Mouse (Mus musculus) heart, adult 2 months (tissue): Measurements from ENCODE around the gene Stag1.

ENCODE experiments used
- CTCF ChIP-seq: fragments of 200-600 bp; IDR thresholded peaks from 2 replicates; pipeline ENCODE4 v1.8.1; 2022; ENCODE audit warnings: antibody characterized with exemption, mild to moderate bottlenecking, moderate library complexity
- EP300 ChIP-seq: fragments of 200-500 bp; IDR thresholded peaks from 2 replicates; pipeline ENCODE4 v1.6.1; 2011; ENCODE audit warnings: low read depth, low read length, control low read depth; ENCODE audit not compliant: insufficient read depth
- POLR2A ChIP-seq: fragments of 200-500 bp; IDR thresholded peaks from 2 replicates; pipeline ENCODE4 v1.6.1; 2011; ENCODE audit warnings: mild to moderate bottlenecking, low read depth, low read length, control low read depth; ENCODE audit not compliant: insufficient read depth

DNA sequence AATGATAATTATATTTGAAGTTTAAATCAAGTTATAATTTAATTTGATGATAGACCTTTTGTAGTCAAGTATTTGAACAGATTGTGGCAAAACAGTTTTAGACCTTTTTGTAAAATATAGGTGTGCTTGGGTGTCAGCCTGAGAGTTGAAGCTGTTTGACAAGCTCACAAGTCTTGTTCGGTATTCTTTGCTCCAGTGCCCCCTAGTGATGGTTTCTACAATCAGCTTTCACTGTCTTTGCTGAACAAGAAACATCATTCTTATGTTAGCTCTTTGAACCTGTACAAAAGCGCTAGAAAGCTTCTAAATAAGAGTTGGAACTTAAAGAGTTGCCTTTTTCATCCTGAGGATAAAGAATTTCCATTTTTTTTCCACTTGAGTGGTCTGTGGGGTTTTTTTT, 319.5 kb downstream of the Stag1 start:
- TF ChIP-seq POLR2A: no peak
- no peak for TF ChIP-seq EP300
- peak; percentile 86 for TF ChIP-seq CTCF
